Mouse (Mus musculus) neural tube, embryonic 13.5 days (tissue): ENCODE measurements at regions not wholly inside any gene's neighbourhood (a gene's known extent, or its start where the extent isn't known, plus 50 kb on each side); places are given as distances from the start of the nearest gene placed in this dataset.
"Not testable (repeated sequence)": the region's sequence is repeated elsewhere in the genome, so short reads cannot be mapped to it uniquely, and the experiment has no call there.

ENCODE experiments used
- ATAC-seq: fragments of 200-750 bp; cut with Nextera tagmentation; 2 replicates; pipeline ENCODE4 v1.8.0; 2017; ENCODE audit warnings: low read depth, mild to moderate bottlenecking, moderate TSS enrichment, moderate library complexity
- H3K27ac ChIP-seq: fragments of 300-500 bp; sonication (generic); replicated peaks from 2 replicates; pipeline ENCODE4 v1.5.1; 2015; ENCODE audit warnings: moderate library complexity, mild to moderate bottlenecking, inconsistent platforms
- H3K27me3 ChIP-seq: fragments of 300-500 bp; sonication (generic); 2 replicates; pipeline ENCODE4 v1.6.1; 2015; ENCODE audit warnings: mild to moderate bottlenecking, inconsistent platforms
- H3K36me3 ChIP-seq: fragments of 300-500 bp; sonication (generic); 2 replicates; pipeline ENCODE4 v1.6.1; 2015; ENCODE audit warnings: mild to moderate bottlenecking, inconsistent platforms
- H3K4me1 ChIP-seq: fragments of 300-500 bp; sonication (generic); replicated peaks from 2 replicates; pipeline ENCODE4 v1.6.1; 2015; ENCODE audit warnings: inconsistent platforms
- H3K4me2 ChIP-seq: fragments of 300-500 bp; sonication (generic); 2 replicates; pipeline ENCODE4 v1.6.1; 2015; ENCODE audit warnings: inconsistent platforms, mild to moderate bottlenecking, moderate library complexity
- H3K4me3 ChIP-seq: fragments of 300-500 bp; sonication (generic); 2 replicates; pipeline ENCODE4 v1.5.1; 2015; ENCODE audit warnings: mild to moderate bottlenecking, inconsistent platforms
- H3K9ac ChIP-seq: fragments of 300-500 bp; sonication (generic); 2 replicates; pipeline ENCODE4 v1.6.1; 2015; ENCODE audit warnings: moderate library complexity, mild to moderate bottlenecking, inconsistent platforms
- H3K9me3 ChIP-seq: fragments of 300-500 bp; sonication (generic); 2 replicates; pipeline ENCODE4 v1.6.1; 2016; ENCODE audit warnings: inconsistent platforms
- WGBS: fragments of 180-500 bp; shearing (Covaris S2); methylation state at CpG from one replicate; pipeline ENCODE4 v1.1.7; 2015; 5-methylcytosine and 5-hydroxymethylcytosine counted together

DNA sequence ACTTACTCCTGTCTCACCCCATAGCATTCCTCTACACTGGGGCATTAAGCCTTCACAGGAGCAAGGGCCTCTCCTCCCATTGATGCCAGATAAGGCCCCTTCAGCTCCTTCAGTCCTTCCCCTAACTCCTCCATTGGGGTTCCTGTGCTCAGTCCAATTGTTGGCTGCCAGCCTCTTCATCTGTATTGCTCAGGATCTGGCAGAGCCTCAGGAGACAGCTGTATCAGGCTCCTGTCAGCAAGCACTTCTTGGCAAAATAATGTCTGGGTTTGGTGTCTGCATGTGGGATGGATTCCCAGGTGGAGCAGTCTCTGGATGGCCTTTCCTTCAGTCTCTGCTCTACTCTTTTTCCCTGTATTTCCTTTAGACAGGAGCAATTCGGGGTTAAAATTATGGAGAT lies 278.2 kb upstream of the Ercc4 start:
- not testable (repeated sequence) for ATAC-seq, H3K9ac ChIP-seq, H3K4me1 ChIP-seq, H3K27ac ChIP-seq, H3K27me3 ChIP-seq, H3K36me3 ChIP-seq, H3K4me3 ChIP-seq, H3K9me3 ChIP-seq, H3K4me2 ChIP-seq
- WGBS: 50% methylated on average over 1 of the region's 1 CpGs

DNA sequence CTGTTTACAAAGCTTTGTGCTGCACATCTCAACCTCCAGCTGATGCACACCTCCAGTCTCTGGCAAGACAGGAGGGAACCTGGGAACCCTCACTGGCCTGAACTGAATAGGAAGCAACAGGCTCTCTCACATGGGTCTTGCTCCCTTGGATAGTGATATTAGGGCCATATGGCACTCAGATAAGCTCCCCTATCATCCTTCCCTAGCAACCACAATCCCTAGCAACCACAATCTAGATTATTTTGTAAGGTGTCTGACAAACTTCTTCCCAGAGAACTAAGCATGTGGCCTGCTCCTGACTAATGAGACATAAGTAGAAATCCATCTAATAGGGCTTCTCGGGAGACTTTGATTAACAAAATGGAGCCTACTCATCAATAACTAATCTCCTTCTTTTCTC lies 253.1 kb upstream of the Ercc4 start:
- Histone ChIP-seq H3K9ac (no peak overlapping the region), H3K9me3 (no peaks in the 10 kb centered on the region), H3K27me3 (no peaks in the 10 kb centered on the region), H3K36me3 (no peaks in the 10 kb centered on the region), H3K27ac (no peak overlapping the region), H3K4me3 (no peak overlapping the region), H3K4me2 (no peak overlapping the region), H3K4me1 (no peaks in the 10 kb centered on the region)
- WGBS: 91% methylated on average over 1 of the region's 1 CpGs
- no peak for ATAC-seq

DNA sequence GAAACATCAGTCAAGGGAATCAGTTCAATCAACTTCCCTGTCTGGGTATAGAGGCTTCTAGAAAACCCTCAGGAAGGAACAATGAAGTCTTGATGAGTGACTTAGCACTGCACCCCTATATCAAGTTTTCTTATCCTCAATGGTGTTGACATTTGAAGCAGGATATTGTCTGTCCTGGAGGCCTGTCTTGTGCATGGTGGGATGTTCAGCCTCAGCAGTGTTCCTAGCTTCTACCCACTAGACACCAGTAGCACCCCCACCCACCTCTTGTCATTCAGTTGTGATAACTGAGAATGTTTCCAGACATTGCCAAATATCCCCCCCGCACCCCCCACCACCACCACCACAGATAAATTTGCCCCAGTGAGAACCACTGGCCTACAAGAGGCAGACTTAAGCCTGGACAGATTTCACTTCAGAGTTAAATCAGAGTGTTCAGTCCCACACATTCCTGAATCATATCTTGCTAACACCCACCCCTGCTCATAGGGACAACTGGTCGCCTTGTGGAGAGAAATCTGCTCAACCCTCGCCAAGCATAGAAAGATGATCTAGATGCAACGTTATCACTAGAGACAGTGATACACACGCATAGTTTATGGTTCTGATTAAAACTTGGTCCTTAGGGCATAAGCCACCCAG lies 249.6 kb upstream of the Ercc4 start:
- Histone ChIP-seq H3K4me2 (no peak overlapping the region), H3K9ac (no peak overlapping the region), H3K27me3 (no peaks in the 10 kb centered on the region), H3K4me1 (no peaks in the 10 kb centered on the region), H3K4me3 (no peak overlapping the region), H3K27ac (no peak overlapping the region), H3K36me3 (no peaks in the 10 kb centered on the region), H3K9me3 (no peaks in the 10 kb centered on the region)
- WGBS: 87% methylated on average over 5 of the region's 5 CpGs
- ATAC-seq: no peak

DNA sequence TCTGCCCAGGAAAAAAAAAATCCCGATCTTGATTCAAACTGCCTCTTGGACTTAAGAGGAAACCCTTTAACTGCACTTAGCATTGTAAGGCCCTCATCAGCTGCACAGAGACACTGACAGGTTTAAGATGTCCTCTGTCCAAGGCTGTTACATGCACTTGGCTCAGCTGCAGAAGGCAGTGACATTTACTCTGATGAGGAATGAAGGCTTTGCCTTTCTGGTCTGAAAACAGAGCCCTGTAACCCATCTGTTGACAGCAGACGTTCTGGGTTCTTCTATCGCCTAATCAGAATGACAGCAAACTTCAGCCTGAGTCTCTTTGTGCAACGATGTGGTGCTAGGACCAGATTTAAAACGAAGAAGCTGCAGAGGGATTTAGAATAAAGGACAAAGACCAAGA lies 246.9 kb upstream of the Ercc4 start:
- H3K27me3 ChIP-seq: no peaks in the 10 kb centered on the region
- no peaks in the 10 kb centered on the region for H3K4me1 ChIP-seq
- no peak for ATAC-seq
- no peaks in the 10 kb centered on the region for H3K36me3 ChIP-seq
- no peak overlapping the region for H3K27ac ChIP-seq
- H3K4me2 ChIP-seq: no peak overlapping the region
- no peaks in the 10 kb centered on the region for H3K9me3 ChIP-seq
- H3K9ac ChIP-seq: no peak overlapping the region
- 85% methylated on average over 5 of the region's 5 CpGs for WGBS
- H3K4me3 ChIP-seq: no peak overlapping the region

DNA sequence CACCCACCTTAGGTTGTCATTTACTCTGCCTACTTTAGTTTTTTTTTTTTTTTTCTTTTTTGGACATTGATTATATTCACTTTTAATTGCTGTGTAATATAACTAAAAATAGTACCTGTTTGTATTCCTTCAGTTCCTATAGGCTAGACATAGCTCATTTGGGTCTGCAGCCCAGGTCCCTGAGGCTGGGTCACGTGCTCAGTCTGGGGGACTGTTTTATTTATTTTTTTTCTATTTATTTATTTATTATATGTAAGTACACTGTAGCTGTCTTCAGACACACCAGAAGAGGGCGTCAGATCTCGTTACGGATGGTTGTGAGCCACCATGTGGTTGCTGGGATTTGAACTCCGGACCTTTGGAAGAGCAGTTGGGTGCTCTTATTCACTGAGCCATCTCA lies 231.2 kb upstream of the Ercc4 start:
- not testable (repeated sequence) for H3K27me3 ChIP-seq, H3K4me3 ChIP-seq, ATAC-seq, H3K27ac ChIP-seq, H3K9me3 ChIP-seq, H3K4me1 ChIP-seq, H3K36me3 ChIP-seq, H3K9ac ChIP-seq, H3K4me2 ChIP-seq
- WGBS: 83% methylated on average over 5 of the region's 5 CpGs

DNA sequence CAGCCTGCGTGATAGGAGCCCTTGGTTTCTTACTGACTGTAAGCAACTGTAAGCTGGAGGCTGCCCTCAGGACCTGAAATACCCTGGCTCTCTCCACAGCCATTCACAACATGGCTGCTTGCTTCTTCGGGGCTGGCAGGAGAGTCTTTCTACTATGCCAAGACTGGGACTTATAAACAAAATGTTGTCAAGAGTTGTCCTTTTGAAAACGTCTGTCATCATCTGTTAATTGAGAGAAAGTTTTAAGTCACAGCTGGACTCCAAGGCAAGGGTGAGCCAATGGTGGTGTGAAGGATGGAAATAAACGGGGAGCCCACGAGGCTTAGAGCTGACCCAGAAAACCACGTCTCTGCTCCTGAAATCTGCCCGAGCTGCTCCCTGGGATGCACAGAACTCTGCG lies 229.5 kb upstream of the Ercc4 start:
- Histone ChIP-seq H3K27me3 (no peaks in the 10 kb centered on the region), H3K9me3 (no peaks in the 10 kb centered on the region), H3K9ac (no peak overlapping the region), H3K4me3 (no peak overlapping the region), H3K36me3 (no peaks in the 10 kb centered on the region), H3K4me2 (no peak overlapping the region), H3K4me1 (peaks cover 11% of the 10 kb centered on the region), H3K27ac (no peak overlapping the region)
- whole genome bisulfite sequencing: 89% methylated on average over 8 of the region's 8 CpGs
- ATAC-seq: no peak

DNA sequence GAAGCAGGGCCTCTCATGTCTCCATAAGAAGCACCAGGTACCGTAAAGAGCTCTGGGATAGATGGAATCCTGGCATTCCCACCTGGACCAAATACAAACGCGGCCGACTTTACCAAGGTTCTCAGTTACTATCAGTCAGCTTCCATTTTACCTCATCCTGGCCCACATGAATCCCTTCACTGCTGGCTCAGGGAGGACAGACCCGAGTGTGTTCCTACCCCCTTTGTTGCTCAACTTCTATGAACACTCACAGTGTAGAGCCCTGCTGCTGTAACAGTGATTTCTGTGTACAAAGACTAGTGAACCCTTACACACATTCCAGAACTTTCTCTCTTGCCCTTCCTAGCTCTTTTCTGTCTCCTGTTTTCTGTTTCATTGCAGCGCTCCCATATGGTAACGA lies 229.0 kb upstream of the Ercc4 start:
- 89% methylated on average over 7 of the region's 7 CpGs for WGBS

DNA sequence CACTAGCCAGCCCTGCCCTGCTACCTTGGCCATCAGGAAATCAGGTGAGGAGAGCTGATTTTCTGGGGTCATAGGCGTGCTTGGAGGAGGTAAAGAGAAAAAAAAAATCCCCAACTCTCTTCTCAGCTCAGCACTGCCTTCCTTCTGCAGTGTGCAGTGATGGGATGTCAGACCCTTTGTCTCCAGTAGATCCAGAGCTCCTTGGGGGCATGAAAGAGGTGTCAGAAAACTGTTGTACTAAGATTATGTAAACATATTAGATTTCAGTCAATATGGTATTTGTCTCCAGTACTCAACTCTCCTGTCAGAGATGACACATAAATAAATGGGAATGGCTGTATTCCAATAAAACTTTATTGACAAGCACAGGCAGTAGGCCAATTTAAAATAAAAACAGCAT lies 226.8 kb upstream of the Ercc4 start:
- no peaks in the 10 kb centered on the region for H3K9me3 ChIP-seq
- H3K27me3 ChIP-seq: no peaks in the 10 kb centered on the region
- no peak overlapping the region for H3K4me3 ChIP-seq
- no peak for ATAC-seq
- H3K9ac ChIP-seq: no peak overlapping the region
- H3K27ac ChIP-seq: no peak overlapping the region
- H3K36me3 ChIP-seq: no peaks in the 10 kb centered on the region
- 75% methylated on average over 1 of the region's 1 CpGs for WGBS
- H3K4me1 ChIP-seq: peaks cover 24% of the 10 kb centered on the region
- H3K4me2 ChIP-seq: no peak overlapping the region

More for the DNA sequence above, 229.0 kb upstream of the Ercc4 start:
- H3K27ac ChIP-seq: no peak overlapping the region
- no peaks in the 10 kb centered on the region for H3K27me3 ChIP-seq
- peaks cover 13% of the 10 kb centered on the region for H3K4me1 ChIP-seq
- no peaks in the 10 kb centered on the region for H3K36me3 ChIP-seq
- H3K9ac ChIP-seq: no peak overlapping the region
- no peak for ATAC-seq
- H3K4me2 ChIP-seq: no peak overlapping the region
- no peak overlapping the region for H3K4me3 ChIP-seq
- no peaks in the 10 kb centered on the region for H3K9me3 ChIP-seq

DNA sequence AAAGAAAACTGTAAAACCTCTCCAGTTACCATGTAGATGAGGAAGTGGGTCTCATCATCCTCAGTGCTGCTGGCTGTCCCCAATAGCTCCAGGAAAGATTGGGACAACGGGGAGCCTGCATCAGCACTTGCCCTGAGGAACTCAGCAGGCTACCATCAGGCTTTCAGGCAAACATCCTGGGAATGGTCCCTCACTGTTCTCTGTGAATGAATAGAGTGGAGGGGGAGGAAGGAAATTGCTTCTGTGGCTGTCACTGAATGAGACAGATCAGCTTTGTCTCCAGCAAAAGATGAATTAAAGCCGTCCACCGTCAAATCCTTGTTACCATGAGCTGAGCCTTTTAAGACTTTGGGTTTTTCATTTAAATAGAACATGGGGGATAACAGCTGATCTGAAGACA lies 224.9 kb upstream of the Ercc4 start:
- 6% methylated on average over 3 of the region's 3 CpGs for WGBS
- Histone ChIP-seq H3K4me3 (no peak overlapping the region), H3K27ac (no peak overlapping the region), H3K9ac (no peak overlapping the region), H3K36me3 (no peaks in the 10 kb centered on the region), H3K4me2 (no peak overlapping the region), H3K9me3 (no peaks in the 10 kb centered on the region), H3K4me1 (peaks cover 24% of the 10 kb centered on the region), H3K27me3 (no peaks in the 10 kb centered on the region)
- no peak for ATAC-seq

DNA sequence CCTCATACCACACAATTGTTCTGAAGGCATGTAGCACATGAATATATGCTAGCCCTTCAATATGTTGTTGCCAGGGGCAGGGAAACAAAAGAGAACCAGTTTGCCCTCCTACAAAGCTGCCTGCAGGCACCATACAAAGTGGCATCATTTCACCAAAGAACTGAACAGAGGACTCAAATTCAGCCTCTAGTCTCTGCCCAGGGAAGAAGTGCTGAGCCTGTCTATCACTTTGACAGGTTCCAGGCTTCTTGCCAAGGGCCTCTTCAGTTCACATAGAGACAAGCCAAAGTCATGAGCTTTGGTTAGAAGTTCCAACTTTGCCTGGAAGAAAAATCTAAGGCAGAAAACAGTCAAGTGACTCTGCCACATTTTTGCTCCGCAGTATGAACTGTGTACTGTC lies 223.4 kb upstream of the Ercc4 start:
- 89% methylated on average over 1 of the region's 1 CpGs for WGBS
- no peaks in the 10 kb centered on the region for H3K9me3 ChIP-seq
- H3K27ac ChIP-seq: no peak overlapping the region
- H3K36me3 ChIP-seq: no peaks in the 10 kb centered on the region
- peaks cover 24% of the 10 kb centered on the region for H3K4me1 ChIP-seq
- no peak overlapping the region for H3K9ac ChIP-seq
- H3K4me2 ChIP-seq: no peak overlapping the region
- no peaks in the 10 kb centered on the region for H3K27me3 ChIP-seq
- no peak overlapping the region for H3K4me3 ChIP-seq
- peak; percentile 61; the same call in 1 of the 2 replicates for ATAC-seq

DNA sequence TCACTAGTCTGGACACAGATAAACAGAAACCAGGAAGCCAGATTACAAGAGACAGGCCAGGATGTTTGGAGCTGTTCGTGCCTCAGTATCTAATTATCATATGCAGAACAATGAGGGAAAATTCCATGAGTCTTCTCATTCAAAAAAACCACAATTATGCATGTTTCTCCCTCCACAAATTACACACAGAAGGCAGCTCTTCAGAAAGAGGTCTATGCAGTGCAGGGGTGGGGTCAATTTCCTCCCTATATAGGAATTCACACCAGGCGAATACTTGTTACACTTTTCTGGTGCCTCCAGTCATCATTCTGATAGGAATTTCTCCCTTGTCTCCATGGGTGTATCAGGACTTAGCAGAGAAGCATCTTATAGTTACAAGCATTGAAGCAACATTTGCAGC lies 222.1 kb upstream of the Ercc4 start:
- Histone ChIP-seq H3K27me3 (no peaks in the 10 kb centered on the region), H3K27ac (no peak overlapping the region), H3K9ac (no peak overlapping the region), H3K4me3 (no peak overlapping the region), H3K4me1 (peaks cover 24% of the 10 kb centered on the region), H3K9me3 (no peaks in the 10 kb centered on the region), H3K4me2 (no peak overlapping the region), H3K36me3 (no peaks in the 10 kb centered on the region)
- WGBS: 59% methylated on average over 2 of the region's 2 CpGs
- ATAC-seq: no peak

DNA sequence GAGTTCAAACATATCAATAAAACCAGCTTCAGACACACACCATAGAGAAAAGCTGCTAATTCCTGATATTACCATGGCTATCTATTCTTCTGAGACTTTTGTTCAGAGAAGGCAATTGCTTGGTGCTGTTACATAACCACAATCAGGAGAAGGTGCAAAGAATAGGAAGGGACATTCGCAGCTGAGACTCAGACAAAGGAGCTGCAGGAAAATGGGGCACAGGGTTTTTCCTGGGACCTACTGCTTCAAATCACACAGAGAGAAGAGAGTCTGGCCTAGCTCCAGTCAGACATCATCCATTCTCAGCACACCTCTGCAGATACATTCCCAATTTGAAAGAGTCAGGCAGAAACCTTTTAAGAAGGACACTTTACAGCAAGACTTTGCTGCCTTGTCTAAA lies 219.4 kb upstream of the Ercc4 start:
- H3K27ac ChIP-seq: no peak overlapping the region
- no peaks in the 10 kb centered on the region for H3K27me3 ChIP-seq
- no peak for ATAC-seq
- H3K9me3 ChIP-seq: no peaks in the 10 kb centered on the region
- no peak overlapping the region for H3K4me2 ChIP-seq
- no peak overlapping the region for H3K4me3 ChIP-seq
- no peak overlapping the region for H3K9ac ChIP-seq
- 73% methylated on average over 1 of the region's 1 CpGs for WGBS
- H3K4me1 ChIP-seq: peaks cover 13% of the 10 kb centered on the region
- no peaks in the 10 kb centered on the region for H3K36me3 ChIP-seq

DNA sequence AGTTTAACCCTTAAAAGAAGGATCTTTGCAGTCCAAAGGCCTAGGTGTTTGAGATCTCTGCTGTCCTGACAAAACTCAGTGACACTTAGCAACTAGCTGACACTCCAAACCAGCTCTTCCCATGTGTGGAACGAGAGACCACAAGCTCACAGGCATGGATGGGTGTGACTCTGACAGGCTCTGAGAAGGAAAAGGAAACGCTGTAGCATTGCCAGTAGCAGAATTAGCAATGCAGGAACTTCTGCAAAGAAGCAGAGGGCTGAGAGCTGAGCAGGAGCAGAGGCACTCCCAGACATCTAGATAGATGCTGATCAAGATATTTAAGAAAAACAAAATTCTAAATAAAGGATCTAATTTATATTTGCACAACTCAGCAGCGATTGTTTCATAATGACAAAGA lies 218.9 kb upstream of the Ercc4 start:
- Histone ChIP-seq H3K27ac (no peak overlapping the region), H3K9me3 (no peaks in the 10 kb centered on the region), H3K4me1 (peaks cover 11% of the 10 kb centered on the region), H3K4me2 (no peak overlapping the region), H3K36me3 (no peaks in the 10 kb centered on the region), H3K4me3 (no peak overlapping the region), H3K27me3 (no peaks in the 10 kb centered on the region), H3K9ac (no peak overlapping the region)
- no peak for ATAC-seq
- 83% methylated on average over 3 of the region's 3 CpGs for WGBS
